Comparison of ENCODE assay signal across 8 mouse cellular contexts in the genomic region with DNA sequence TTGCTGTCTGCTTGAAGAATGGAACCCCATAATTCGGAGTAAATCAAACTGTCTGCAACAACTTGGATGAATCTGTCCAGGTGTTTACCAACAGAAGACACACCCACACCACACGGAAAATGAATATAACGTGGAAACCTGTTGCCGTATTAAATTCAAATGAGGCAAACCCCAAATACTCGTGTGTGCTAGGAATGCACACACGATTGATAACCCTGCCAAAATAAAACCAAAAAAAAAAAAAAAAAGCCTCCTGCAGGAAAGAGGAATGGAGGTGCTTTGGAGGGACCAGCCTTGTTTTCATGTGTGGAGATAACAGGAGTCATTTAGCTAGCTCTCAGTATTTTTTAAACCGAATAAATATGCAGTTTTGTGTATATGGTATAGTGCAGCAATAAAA. TPM values are rescaled to one million over a fixed set of nuclear protein-coding genes. Genes with fewer than 3 reads are reported as not detected.
DNase-seq lines count a peak whose midpoint lies in the region; ATAC-seq and TF ChIP-seq lines count a peak whose summit lies in the region.

No protein-coding gene starts in this region.

- no peak for TF ChIP-seq CTCF in lung, adult 2 months (IDR thresholded peaks at IDR 0.05; ENCODE audit: insufficient read depth, low read length)

- H3K4me2 ChIP-seq in lung, embryonic 16.5 days (ENCODE audit: low read depth, low read length): peak overlapping the region; percentile 57
- H3K4me2 ChIP-seq in forebrain, embryonic 11.5 days (ENCODE audit: low read depth, low read length, severe bottlenecking): peak overlapping the region; percentile 48
- peak overlapping the region; percentile 72 for H3K4me2 ChIP-seq in limb, embryonic 12.5 days
- peak overlapping the region; percentile 70 for H3K4me2 ChIP-seq in neural tube, embryonic 15.5 days

- H3K36me3 ChIP-seq in lung, embryonic 16.5 days (ENCODE audit: control insufficient read depth, insufficient read depth, low read length): peaks cover 6% of the 10 kb centered on the region
- H3K36me3 ChIP-seq in forebrain, embryonic 11.5 days (ENCODE audit: control insufficient read depth, insufficient read depth, low read length): peaks cover 2% of the 10 kb centered on the region; the same call in 1 of the 2 replicates
- peaks cover 25% of the 10 kb centered on the region for H3K36me3 ChIP-seq in limb, embryonic 12.5 days
- peaks cover 10% of the 10 kb centered on the region for H3K36me3 ChIP-seq in neural tube, embryonic 15.5 days

- peak overlapping the region; percentile 93 for H3K4me3 ChIP-seq in lung, embryonic 16.5 days (ENCODE audit: low read length)
- no peak overlapping the region for H3K4me3 ChIP-seq in lung, adult 2 months (replicated peaks; ENCODE audit: extremely low read depth, low read depth, low read length)
- peak overlapping the region; percentile 94 for H3K4me3 ChIP-seq in forebrain, embryonic 11.5 days (ENCODE audit: low read depth, low read length)
- H3K4me3 ChIP-seq in limb, embryonic 12.5 days (replicated peaks): peak overlapping the region; percentile 93
- peak overlapping the region; percentile 74 for H3K4me3 ChIP-seq in neural tube, embryonic 15.5 days (replicated peaks)

- H3K27ac ChIP-seq in lung, embryonic 16.5 days (ENCODE audit: low read length): no peak overlapping the region
- H3K27ac ChIP-seq in forebrain, embryonic 11.5 days (ENCODE audit: low read depth, low read length): no peak overlapping the region
- H3K27ac ChIP-seq in limb, embryonic 12.5 days: no peak overlapping the region
- no peak overlapping the region for H3K27ac ChIP-seq in neural tube, embryonic 15.5 days (replicated peaks)

- no peaks in the 10 kb centered on the region; the same call in 1 of the 2 replicates for H3K9me3 ChIP-seq in lung, embryonic 16.5 days (ENCODE audit: control insufficient read depth, low read length)
- H3K9me3 ChIP-seq in forebrain, embryonic 11.5 days (ENCODE audit: control insufficient read depth, low read length): no peaks in the 10 kb centered on the region; the same call in 1 of the 2 replicates
- H3K9me3 ChIP-seq in limb, embryonic 12.5 days: peaks cover 10% of the 10 kb centered on the region; the same call in 1 of the 2 replicates
- no peaks in the 10 kb centered on the region for H3K9me3 ChIP-seq in neural tube, embryonic 15.5 days (replicated peaks)

- TF ChIP-seq POLR2A in lung, adult 2 months (IDR thresholded peaks at IDR 0.05; ENCODE audit: borderline replicate concordance, extremely low read depth, low read depth, low read length): no peak

- no peak overlapping the region for H3K9ac ChIP-seq in lung, embryonic 16.5 days (ENCODE audit: low read length)
- H3K9ac ChIP-seq in forebrain, embryonic 11.5 days (ENCODE audit: low read length): no peak overlapping the region
- H3K9ac ChIP-seq in limb, embryonic 12.5 days (replicated peaks): no peak overlapping the region
- H3K9ac ChIP-seq in neural tube, embryonic 15.5 days (replicated peaks): no peak overlapping the region

- H3K27me3 ChIP-seq in lung, embryonic 16.5 days (ENCODE audit: control insufficient read depth, insufficient read depth, low read depth, low read length): no peaks in the 10 kb centered on the region
- H3K27me3 ChIP-seq in forebrain, embryonic 11.5 days (ENCODE audit: control insufficient read depth, insufficient read depth, low read length): no peaks in the 10 kb centered on the region
- H3K27me3 ChIP-seq in limb, embryonic 12.5 days: no peaks in the 10 kb centered on the region
- H3K27me3 ChIP-seq in neural tube, embryonic 15.5 days (replicated peaks): no peaks in the 10 kb centered on the region

- peaks cover 17% of the 10 kb centered on the region for H3K4me1 ChIP-seq in lung, embryonic 16.5 days (replicated peaks; ENCODE audit: control insufficient read depth, insufficient read depth, low read length)
- H3K4me1 ChIP-seq in lung, adult 2 months (ENCODE audit: control insufficient read depth, insufficient read depth, low read length): peaks cover 5% of the 10 kb centered on the region
- peaks cover 2% of the 10 kb centered on the region; the same call in 1 of the 2 replicates for H3K4me1 ChIP-seq in forebrain, embryonic 11.5 days (replicated peaks; ENCODE audit: control insufficient read depth, insufficient read depth, low read length)
- peaks cover 22% of the 10 kb centered on the region for H3K4me1 ChIP-seq in limb, embryonic 12.5 days (replicated peaks)
- H3K4me1 ChIP-seq in neural tube, embryonic 15.5 days: peaks cover 26% of the 10 kb centered on the region

- no peak for DNase-seq in lung, adult 2 months
- no peak for DNase-seq in forebrain, embryonic 11.5 days (ENCODE audit: low spot score)
- DNase-seq in thymus, postnatal 14 days: no peak
- DNase-seq in layer of hippocampus, adult 11-12 months (ENCODE audit: low spot score): no peak
- no peak for DNase-seq in lung, adult 18-20 months

- ATAC-seq in lung, embryonic 16.5 days (ENCODE audit: low read depth): no peak
- no peak for ATAC-seq in forebrain, embryonic 11.5 days (replicated peaks; ENCODE audit: low FRiP score)
- ATAC-seq in limb, embryonic 12.5 days (ENCODE audit: insufficient number of reproducible peaks, insufficient read depth, low FRiP score, low TSS enrichment, low read depth): no peak
- ATAC-seq in neural tube, embryonic 15.5 days (ENCODE audit: low FRiP score): no peak

- WGBS in lung, embryonic 16.5 days: 67% methylated on average over 7 of the region's 7 CpGs
- whole genome bisulfite sequencing in lung, adult 2 months: 67% methylated on average over 7 of the region's 7 CpGs
- WGBS in forebrain, embryonic 11.5 days: 88% methylated on average over 7 of the region's 7 CpGs
- WGBS in limb, embryonic 12.5 days: 78% methylated on average over 7 of the region's 7 CpGs
- WGBS in neural tube, embryonic 15.5 days: 80% methylated on average over 7 of the region's 7 CpGs

RNA-seq across cellular contexts. Expression of a gene that starts 1.3 kb away (rescaled TPM):
- polyA plus RNA-seq in lung, embryonic 16.5 days (2015; fragmentation: Nextera tagmentation; extraction: Ambion mirVana): 51.5 and 53.3 TPM in 2 replicates
- 28.1 and 34.1 TPM in 2 replicates for polyA plus RNA-seq in lung, adult 2 months (2012; rRNA removed)
- 86.3 and 88.3 TPM in 2 replicates for polyA plus RNA-seq in forebrain, embryonic 11.5 days (2014; fragmentation: Nextera tagmentation; extraction: Ambion mirVana)
- polyA plus RNA-seq in limb, embryonic 12.5 days (2016; fragmentation: Nextera tagmentation; extraction: Ambion mirVana): 69.0 and 76.8 TPM in 2 replicates
- 33.8 and 43.9 TPM in 2 replicates for polyA plus RNA-seq in neural tube, embryonic 15.5 days (2015; fragmentation: Nextera tagmentation; extraction: Ambion mirVana)

RNA-seq across cellular contexts. Expression of a gene that starts 48.4 kb away (rescaled TPM):
- 47.1 and 62.2 TPM in 2 replicates for polyA plus RNA-seq in lung, embryonic 16.5 days (2015; fragmentation: Nextera tagmentation; extraction: Ambion mirVana)
- polyA plus RNA-seq in lung, adult 2 months (2012; rRNA removed): 21.2 and 28.6 TPM in 2 replicates
- polyA plus RNA-seq in forebrain, embryonic 11.5 days (2014; fragmentation: Nextera tagmentation; extraction: Ambion mirVana): 228 and 239 TPM in 2 replicates
- 186 and 197 TPM in 2 replicates for polyA plus RNA-seq in limb, embryonic 12.5 days (2016; fragmentation: Nextera tagmentation; extraction: Ambion mirVana)
- polyA plus RNA-seq in neural tube, embryonic 15.5 days (2015; fragmentation: Nextera tagmentation; extraction: Ambion mirVana): 459 and 621 TPM in 2 replicates
